Mouse (Mus musculus): Measurements from ENCODE around the gene Gstm1.
A peak's percentile ranks its signal among the peaks of the same experiment; 100 is the strongest.
"Not testable (repeated sequence)": the region's sequence is repeated elsewhere in the genome, so short reads cannot be mapped to it uniquely, and the experiment has no call there.

Gene Gstm1

GRCm38 (mm10) chr3:108017473-108018189, at the start of gene Gstm1:
TSS of gene Gstm1 (minus strand) at chr3:108017973.
- peak; percentile 88 to 89 for DNase-seq (ENCODE audit: low spot score in 2 of 2)

GRCm38 (mm10) chr3:108067370-108067934, 49.7 kb upstream of the Gstm1 start:
- DNase-seq (ENCODE audit: low spot score in 2 of 2) = no peak

- no peak for DNase-seq (ENCODE audit: low spot score in 2 of 2)
Observed at GRCm38 (mm10) chr3:108065551-108065950, 47.8 kb upstream of the Gstm1 start.

- no peak for DNase-seq (ENCODE audit: low spot score in 2 of 2)
Observed at GRCm38 (mm10) chr3:108064672-108065071, 46.9 kb upstream of the Gstm1 start.

GRCm38 (mm10) chr3:108062648-108063047, 44.9 kb upstream of the Gstm1 start:
- DNase-seq (ENCODE audit: low spot score in 2 of 2) = no peak

GRCm38 (mm10) chr3:108061420-108061819, 43.6 kb upstream of the Gstm1 start:
- no peak for DNase-seq (ENCODE audit: low spot score in 2 of 2)

GRCm38 (mm10) chr3:108050493-108050892, 32.7 kb upstream of the Gstm1 start:
- DNase-seq (ENCODE audit: low spot score in 2 of 2) = no peak

GRCm38 (mm10) chr3:108048306-108048705, 30.5 kb upstream of the Gstm1 start:
- DNase-seq (ENCODE audit: low spot score in 2 of 2) = no peak

- no peak for DNase-seq (ENCODE audit: low spot score in 2 of 2)
Observed at GRCm38 (mm10) chr3:108046944-108047655, 29.3 kb upstream of the Gstm1 start.

- peak; percentile 75 to 78 for DNase-seq (ENCODE audit: low spot score in 2 of 2)
Observed at GRCm38 (mm10) chr3:108044394-108045140, 26.8 kb upstream of the Gstm1 start, which contains the start of gene Gstm4. TSS of gene Gstm4 (minus strand) at chr3:108044894.

GRCm38 (mm10) chr3:108033156-108033555, 15.4 kb upstream of the Gstm1 start:
- no peak for DNase-seq (ENCODE audit: low spot score in 2 of 2)

- no peak for DNase-seq (ENCODE audit: low spot score in 2 of 2)
Observed at GRCm38 (mm10) chr3:108032113-108032512, 14.3 kb upstream of the Gstm1 start.

- no peak for DNase-seq (ENCODE audit: low spot score in 2 of 2)
Observed at GRCm38 (mm10) chr3:108028641-108029365, 11.0 kb upstream of the Gstm1 start.

- no peak for DNase-seq (ENCODE audit: low spot score in 2 of 2)
Observed at GRCm38 (mm10) chr3:108026597-108026996, 8.8 kb upstream of the Gstm1 start.

GRCm38 (mm10) chr3:108026049-108026448, 8.3 kb upstream of the Gstm1 start:
- no peak for DNase-seq (ENCODE audit: low spot score in 2 of 2)

- DNase-seq (ENCODE audit: low spot score in 2 of 2) = no peak
Observed at GRCm38 (mm10) chr3:108025318-108025717, 7.5 kb upstream of the Gstm1 start.

GRCm38 (mm10) chr3:108022650-108023049, 4.9 kb upstream of the Gstm1 start:
- no peak for DNase-seq (ENCODE audit: low spot score in 2 of 2)

- not testable (repeated sequence) for DNase-seq (ENCODE audit: low spot score in 2 of 2)
Observed at GRCm38 (mm10) chr3:108020351-108021022, 2.7 kb upstream of the Gstm1 start.

- DNase-seq (ENCODE audit: low spot score in 2 of 2) = not testable (repeated sequence)
Observed at GRCm38 (mm10) chr3:108019226-108019625, 1.5 kb upstream of the Gstm1 start.

GRCm38 (mm10) chr3:108018190-108018820, 532 bp upstream of the Gstm1 start:
- DNase-seq (ENCODE audit: low spot score in 2 of 2) = no peak

Measured in frontal cortex, postnatal 14 days (tissue).